31 mouse cellular contexts compared by ENCODE assay signal in the genomic region with DNA sequence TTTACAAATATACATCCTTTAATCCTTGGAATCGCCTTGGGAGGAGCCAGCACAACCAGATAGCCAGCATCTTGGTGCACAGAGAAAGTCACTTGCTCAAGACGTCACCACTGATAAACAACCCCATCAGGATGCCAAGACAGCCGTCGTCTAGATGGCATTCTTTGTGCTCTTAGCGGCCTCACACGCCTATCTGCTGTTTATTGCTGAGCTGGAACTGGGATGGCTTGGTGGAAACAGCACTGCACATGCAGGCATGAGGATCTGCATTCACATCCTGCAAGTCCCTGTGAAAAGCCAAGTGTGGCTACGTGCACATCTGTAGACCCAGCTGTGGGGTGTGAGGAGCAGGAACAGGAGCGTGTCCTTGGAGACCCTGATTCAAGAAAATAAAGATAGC. TPM values are rescaled to one million over a fixed set of nuclear protein-coding genes. Genes with fewer than 3 reads are reported as not detected.
DNase-seq lines count a peak whose midpoint lies in the region; ATAC-seq lines count a peak whose summit lies in the region.
"Had no signal": no experiment of that assay in that cellular context is flagged by ENCODE, and none has a peak within 500 bp of the region (broad histone marks: within the 10 kb centered on the region; RNA-seq: fewer than 3 reads in every experiment).

No protein-coding gene starts in this region.

- intact Hi-C loops in heart, postnatal 25 days (cut with DNase I) = no loop called here

- peak overlapping the region; percentile 20 for H3K4me3 ChIP-seq in megakaryocyte, embryonic 14.5 days (replicated peaks)
- H3K4me3 ChIP-seq in liver, embryonic 16.5 days (ENCODE audit: low read depth, low read length) = no peak overlapping the region
- H3K4me3 ChIP-seq: embryonic facial prominence, embryonic 13.5 days; forebrain, embryonic 10.5 days; forebrain, embryonic 15.5 days; heart, embryonic 13.5 days; hindbrain, embryonic 10.5 days; hindbrain, embryonic 15.5 days; layer of hippocampus, adult 2 months; left cerebral cortex, adult 2 months; limb, embryonic 13.5 days; myocyte; neural tube, embryonic 12.5 days had no signal

- no peak overlapping the region for H3K9ac ChIP-seq in liver, embryonic 16.5 days (ENCODE audit: low read depth, low read length)
- H3K9ac ChIP-seq: embryonic facial prominence, embryonic 13.5 days; forebrain, embryonic 15.5 days; heart, embryonic 13.5 days; hindbrain, embryonic 15.5 days; limb, embryonic 13.5 days; neural tube, embryonic 12.5 days had no signal

- peaks cover 64% of the 10 kb centered on the region for H3K4me1 ChIP-seq in megakaryocyte, embryonic 14.5 days
- H3K4me1 ChIP-seq in liver, embryonic 16.5 days (ENCODE audit: control insufficient read depth, low read depth, low read length) = peaks cover 25% of the 10 kb centered on the region
- H3K4me1 ChIP-seq: forebrain, embryonic 10.5 days; forebrain, embryonic 15.5 days; hindbrain, embryonic 10.5 days; hindbrain, embryonic 15.5 days; neural tube, embryonic 12.5 days had no signal

- 40% methylated on average over 8 of the region's 8 CpGs for WGBS in liver, embryonic 16.5 days (ENCODE audit: insufficient replicate concordance)

- peaks cover 15% of the 10 kb centered on the region for H3K36me3 ChIP-seq in megakaryocyte, embryonic 14.5 days (replicated peaks; ENCODE audit: low read length)
- no peaks in the 10 kb centered on the region; the same call in 1 of the 2 replicates for H3K36me3 ChIP-seq in liver, embryonic 16.5 days (ENCODE audit: control insufficient read depth, insufficient read depth)
- H3K36me3 ChIP-seq: embryonic facial prominence, embryonic 13.5 days; forebrain, embryonic 10.5 days; forebrain, embryonic 15.5 days; heart, embryonic 13.5 days; hindbrain, embryonic 10.5 days; hindbrain, embryonic 15.5 days; limb, embryonic 13.5 days; neural tube, embryonic 12.5 days had no signal

- no peak overlapping the region for H3K27ac ChIP-seq in liver, embryonic 16.5 days (ENCODE audit: low read length)
- H3K27ac ChIP-seq: embryonic facial prominence, embryonic 13.5 days; forebrain, embryonic 10.5 days; forebrain, embryonic 15.5 days; heart, embryonic 13.5 days; hindbrain, embryonic 10.5 days; hindbrain, embryonic 15.5 days; layer of hippocampus, adult 2 months; left cerebral cortex, adult 2 months; limb, embryonic 13.5 days; neural tube, embryonic 12.5 days had no signal

- peak; percentile 31 for DNase-seq in cerebellum, adult 9-10 months
- no peak for DNase-seq in cerebellum, postnatal 4 days (ENCODE audit: low spot score in 2 of 2)
- peak; percentile 87 for DNase-seq in heart, adult 11 months
- DNase-seq in heart, postnatal 25 days (ENCODE audit: low spot score) = no peak
- DNase-seq in adrenal gland, postnatal 25 days = no peak
- DNase-seq: adrenal gland, postnatal 10 days; heart, postnatal 10 days; kidney, adult 2 months; lung, adult 2 months; lung, postnatal 10 days; right cerebral cortex, adult 18-20 months; spleen, adult 18-20 months; thymus, adult 2 months; thymus, postnatal 36 days had no signal

- H3K27me3 ChIP-seq in megakaryocyte, embryonic 14.5 days (replicated peaks) = no peaks in the 10 kb centered on the region
- no peaks in the 10 kb centered on the region for H3K27me3 ChIP-seq in liver, embryonic 16.5 days (ENCODE audit: control insufficient read depth, insufficient read depth, low read depth, low read length)
- H3K27me3 ChIP-seq: embryonic facial prominence, embryonic 13.5 days; forebrain, embryonic 15.5 days; heart, embryonic 13.5 days; hindbrain, embryonic 15.5 days; limb, embryonic 13.5 days; neural tube, embryonic 12.5 days had no signal

- no peaks in the 10 kb centered on the region for H3K9me3 ChIP-seq in megakaryocyte, embryonic 14.5 days
- H3K9me3 ChIP-seq in liver, embryonic 16.5 days (replicated peaks; ENCODE audit: control insufficient read depth, low read length) = no peaks in the 10 kb centered on the region
- H3K9me3 ChIP-seq: embryonic facial prominence, embryonic 13.5 days; forebrain, embryonic 10.5 days; forebrain, embryonic 15.5 days; G1E; heart, embryonic 13.5 days; hindbrain, embryonic 10.5 days; hindbrain, embryonic 15.5 days; limb, embryonic 13.5 days; neural tube, embryonic 12.5 days had no signal

- no peak for ATAC-seq in megakaryocyte, adult 5-6 weeks (ENCODE audit: poor library complexity, severe bottlenecking)
- ATAC-seq in liver, embryonic 16.5 days (ENCODE audit: low read depth) = 0 out of 2 replicates have a peak, but pooled peaks have one; percentile 27
- ATAC-seq: forebrain, embryonic 15.5 days; inflammation-experienced regulatory T-cells, adult 6 months; midbrain, embryonic 16.5 days had no signal

- no peak overlapping the region for H3K4me2 ChIP-seq in liver, embryonic 16.5 days (ENCODE audit: low read depth, low read length)
- H3K4me2 ChIP-seq: embryonic facial prominence, embryonic 13.5 days; forebrain, embryonic 15.5 days; heart, embryonic 13.5 days; hindbrain, embryonic 15.5 days; limb, embryonic 13.5 days; neural tube, embryonic 12.5 days had no signal

RNA-seq across cellular contexts. Expression of a gene that starts 39.1 kb away (rescaled TPM):
- total RNA-seq in heart, postnatal 25 days (2021) = 10 to 100 TPM; 23.0 to 25.2 TPM
- 7.0 and 10.9 TPM in 2 replicates for polyA plus RNA-seq in megakaryocyte, embryonic 14.5 days (2012; ENCODE audit: insufficient read depth, low replicate concordance)
- 45.0 and 56.3 TPM in 2 replicates for total RNA-seq in megakaryocyte, adult 5-6 weeks (2015)
- total RNA-seq in megakaryocyte, adult 5-6 weeks (2017) = 29.8 and 31.6 TPM in 2 replicates
- polyA plus RNA-seq in liver, embryonic 16.5 days (2015; fragmentation: Nextera tagmentation; extraction: Ambion mirVana) = 73.1 and 75.2 TPM in 2 replicates
- total RNA-seq in adrenal gland, postnatal 25 days (2021) = 23.2 and 25.2 TPM in 2 replicates

Comparison
In these comparisons a context has a peak if more than half of its experiments do, and no peak if none do; other contexts are left out.
1. DNase-seq: peak in cerebellum, adult 9-10 months (single experiment) and heart, adult 11 months (single experiment); none in cerebellum, postnatal 4 days (0 of 2), heart, postnatal 25 days (single experiment) and adrenal gland, postnatal 25 days (single experiment).